Mouse (Mus musculus) limb, embryonic 13.5 days (tissue): Measurements from ENCODE around the gene Sox5. TPM values are rescaled to one million over a fixed set of nuclear protein-coding genes. Genes with fewer than 3 reads are reported as not detected.

Experiments used
- ATAC-seq: fragments of 200-750 bp; cut with Nextera tagmentation; 2 replicates; pipeline ENCODE4 v1.8.0; 2017; ENCODE audit warnings: low read depth, moderate number of reproducible peaks, moderate TSS enrichment; ENCODE audit not compliant: low FRiP score
- H3K27ac ChIP-seq: fragments of 300-500 bp; sonication (generic); 2 replicates; pipeline ENCODE4 v1.5.1; 2015; ENCODE audit warnings: inconsistent platforms, mild to moderate bottlenecking, moderate library complexity
- H3K27me3 ChIP-seq: fragments of 300-500 bp; sonication (generic); 2 replicates; pipeline ENCODE4 v1.6.1; 2015; ENCODE audit warnings: mild to moderate bottlenecking, inconsistent platforms
- H3K36me3 ChIP-seq: fragments of 300-500 bp; sonication (generic); 2 replicates; pipeline ENCODE4 v1.6.1; 2015; ENCODE audit warnings: inconsistent platforms, mild to moderate bottlenecking, moderate library complexity
- H3K4me1 ChIP-seq: fragments of 300-500 bp; sonication (generic); 2 replicates; pipeline ENCODE4 v1.6.1; 2015; ENCODE audit warnings: inconsistent platforms
- H3K4me2 ChIP-seq: fragments of 300-500 bp; sonication (generic); replicated peaks from 2 replicates; pipeline ENCODE4 v1.6.1; 2015; ENCODE audit warnings: inconsistent platforms, mild to moderate bottlenecking, moderate library complexity
- H3K4me3 ChIP-seq: fragments of 300-500 bp; sonication (generic); 2 replicates; pipeline ENCODE4 v1.5.1; 2015; ENCODE audit warnings: moderate library complexity, mild to moderate bottlenecking, inconsistent platforms
- H3K9ac ChIP-seq: fragments of 300-500 bp; sonication (generic); 2 replicates; pipeline ENCODE4 v1.6.1; 2015; ENCODE audit warnings: mild to moderate bottlenecking, inconsistent platforms
- H3K9me3 ChIP-seq: fragments of 300-500 bp; sonication (generic); 2 replicates; pipeline ENCODE4 v1.6.1; 2016; ENCODE audit warnings: inconsistent platforms
- WGBS: fragments of 180-500 bp; shearing (Covaris S2); methylation state at CpG from one replicate; pipeline ENCODE4 v1.1.7; 2015; 5-methylcytosine and 5-hydroxymethylcytosine counted together
- polyA plus RNA-seq: library from polyadenylated mRNA; unstranded; fragments of >200 nt; fragmentation: Nextera tagmentation; extraction: Ambion mirVana; gene quantifications from 2 replicates; pipeline ENCODE4 v1.2.1, GENCODE M21; 2015

Gene Sox5
- polyA plus RNA-seq, 1 experiment from 2014 or later = 89.0 TPM

DNA sequence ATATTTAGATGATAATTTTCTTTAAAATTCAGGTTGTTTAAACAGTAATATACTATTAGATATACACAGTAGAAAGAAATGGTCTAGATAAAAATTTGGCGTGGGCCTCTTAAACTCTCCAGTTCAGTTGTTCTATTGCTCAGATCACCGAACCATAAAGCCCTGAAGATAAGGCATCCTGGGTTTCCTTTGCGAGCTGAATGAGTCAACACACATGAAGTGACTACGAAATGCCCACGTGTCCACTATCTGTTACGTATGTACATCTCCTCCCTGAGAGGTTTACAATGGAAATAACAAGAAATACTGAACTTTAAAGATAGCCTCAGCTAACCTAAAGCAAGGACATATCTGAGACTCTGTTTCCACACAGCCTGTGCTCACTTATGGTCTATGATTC, 296.2 kb downstream of the Sox5 start:
- Histone ChIP-seq H3K9ac (no peak overlapping the region), H3K27ac (no peak overlapping the region), H3K4me2 (no peak overlapping the region), H3K27me3 (no peaks in the 10 kb centered on the region), H3K4me3 (no peak overlapping the region), H3K36me3 (no peaks in the 10 kb centered on the region), H3K4me1 (peaks cover 5% of the 10 kb centered on the region; the same call in 1 of the 2 replicates), H3K9me3 (peaks cover 23% of the 10 kb centered on the region)
- no peak for ATAC-seq
- WGBS = 90% methylated on average over 6 of the region's 6 CpGs

DNA sequence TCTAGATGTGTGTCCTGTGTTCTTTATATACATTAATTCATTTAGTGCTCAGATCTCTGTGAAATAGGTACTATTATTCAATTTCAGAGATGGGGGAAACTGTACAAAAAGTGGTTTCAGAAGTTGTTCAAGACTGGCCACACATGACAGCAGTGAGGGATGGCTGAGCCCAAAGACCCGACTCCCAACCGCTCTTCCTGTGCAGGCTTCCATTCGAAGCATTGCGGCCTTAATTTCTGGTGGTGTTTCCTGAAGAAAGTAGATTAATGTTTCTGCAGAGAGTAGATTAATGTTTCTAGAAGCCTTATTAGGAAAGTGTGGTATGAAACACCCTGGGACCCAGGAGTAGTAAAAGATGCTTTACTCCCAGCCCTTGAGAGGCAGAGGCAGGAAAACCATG, 298.6 kb downstream of the Sox5 start:
- peaks cover 9% of the 10 kb centered on the region; the same call in 1 of the 2 replicates for H3K4me1 ChIP-seq
- WGBS = 88% methylated on average over 4 of the region's 4 CpGs
- no peak overlapping the region for H3K9ac ChIP-seq
- H3K36me3 ChIP-seq = no peaks in the 10 kb centered on the region
- H3K4me3 ChIP-seq = no peak overlapping the region
- no peak for ATAC-seq
- no peaks in the 10 kb centered on the region for H3K27me3 ChIP-seq
- no peak overlapping the region for H3K4me2 ChIP-seq
- no peak overlapping the region for H3K27ac ChIP-seq
- peaks cover 18% of the 10 kb centered on the region for H3K9me3 ChIP-seq

- H3K4me3 ChIP-seq = no peak overlapping the region
- no peak overlapping the region for H3K4me2 ChIP-seq
- 0 out of 2 replicates have a peak, but pooled peaks cover 3% of the 10 kb centered on the region for H3K9me3 ChIP-seq
- WGBS = 17% methylated on average over 5 of the region's 5 CpGs
- H3K36me3 ChIP-seq = no peaks in the 10 kb centered on the region
- no peak for ATAC-seq
- peaks cover 16% of the 10 kb centered on the region for H3K4me1 ChIP-seq
- no peaks in the 10 kb centered on the region for H3K27me3 ChIP-seq
- no peak overlapping the region for H3K27ac ChIP-seq
- H3K9ac ChIP-seq = no peak overlapping the region
Measured at GRCm38 (mm10) chr6:144480648-144481528, 300.9 kb downstream of the Sox5 start.

DNA sequence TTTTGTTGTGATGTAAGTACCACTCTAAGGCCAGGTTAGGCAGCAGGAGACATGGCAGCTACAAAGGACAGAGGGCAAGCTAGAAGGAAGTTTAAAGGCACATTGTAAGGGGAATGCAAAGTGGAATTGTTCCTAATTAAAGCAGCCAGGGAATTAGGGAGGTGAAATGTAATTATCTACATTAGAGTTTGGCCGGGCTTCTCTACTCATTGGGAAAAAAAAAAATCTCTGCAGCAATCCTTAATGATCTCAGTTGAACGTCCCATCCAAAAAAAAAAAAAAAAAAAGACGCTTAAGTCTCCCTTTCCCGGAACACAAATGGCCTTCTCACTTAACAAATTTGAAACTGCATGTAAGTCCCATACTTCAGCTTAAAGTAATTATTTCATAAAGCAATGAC, 301.9 kb downstream of the Sox5 start:
- Histone ChIP-seq H3K27me3 (no peaks in the 10 kb centered on the region), H3K36me3 (no peaks in the 10 kb centered on the region), H3K9ac (no peak overlapping the region), H3K4me2 (no peak overlapping the region), H3K9me3 (0 out of 2 replicates have a peak, but pooled peaks cover 3% of the 10 kb centered on the region), H3K4me3 (no peak overlapping the region), H3K27ac (no peak overlapping the region), H3K4me1 (peaks cover 16% of the 10 kb centered on the region)
- ATAC-seq = no peak
- WGBS = 37% methylated on average over 4 of the region's 4 CpGs

- H3K4me3 ChIP-seq = no peak overlapping the region
- H3K4me2 ChIP-seq = no peak overlapping the region
- WGBS = 58% methylated on average over 16 of the region's 16 CpGs
- H3K27ac ChIP-seq = no peak overlapping the region
- H3K9me3 ChIP-seq = 0 out of 2 replicates have a peak, but pooled peaks cover 3% of the 10 kb centered on the region
- H3K27me3 ChIP-seq = no peaks in the 10 kb centered on the region
- peaks cover 16% of the 10 kb centered on the region for H3K4me1 ChIP-seq
- no peak overlapping the region for H3K9ac ChIP-seq
- no peaks in the 10 kb centered on the region for H3K36me3 ChIP-seq
- no peak for ATAC-seq
Measured at GRCm38 (mm10) chr6:144477287-144478064, 304.3 kb downstream of the Sox5 start.

GRCm38 (mm10) chr6:144473437-144473836, 308.3 kb downstream of the Sox5 start:
- no peak overlapping the region for H3K4me3 ChIP-seq
- 78% methylated on average over 7 of the region's 7 CpGs for WGBS
- no peaks in the 10 kb centered on the region for H3K36me3 ChIP-seq
- no peak overlapping the region for H3K27ac ChIP-seq
- H3K4me1 ChIP-seq = peaks cover 7% of the 10 kb centered on the region; the same call in 1 of the 2 replicates
- no peak overlapping the region for H3K9ac ChIP-seq
- no peaks in the 10 kb centered on the region for H3K27me3 ChIP-seq
- 0 out of 2 replicates have a peak, but pooled peaks cover 3% of the 10 kb centered on the region for H3K9me3 ChIP-seq
- no peak overlapping the region for H3K4me2 ChIP-seq
- ATAC-seq = no peak

- Histone ChIP-seq H3K4me2 (no peak overlapping the region), H3K36me3 (no peaks in the 10 kb centered on the region), H3K4me1 (peaks cover 2% of the 10 kb centered on the region; the same call in 1 of the 2 replicates), H3K9ac (no peak overlapping the region), H3K4me3 (no peak overlapping the region), H3K9me3 (0 out of 2 replicates have a peak, but pooled peaks cover 3% of the 10 kb centered on the region), H3K27ac (no peak overlapping the region), H3K27me3 (no peaks in the 10 kb centered on the region)
- 60% methylated on average over 14 of the region's 14 CpGs for WGBS
- ATAC-seq = no peak
Measured at GRCm38 (mm10) chr6:144472089-144472900, 309.5 kb downstream of the Sox5 start.

- WGBS = 45% methylated on average over 15 of the region's 15 CpGs
- Histone ChIP-seq H3K4me1 (peaks cover 32% of the 10 kb centered on the region), H3K36me3 (no peaks in the 10 kb centered on the region), H3K9ac (no peak overlapping the region), H3K4me2 (no peak overlapping the region), H3K27ac (no peak overlapping the region), H3K9me3 (no peaks in the 10 kb centered on the region), H3K27me3 (no peaks in the 10 kb centered on the region), H3K4me3 (no peak overlapping the region)
- ATAC-seq = no peak
Measured at GRCm38 (mm10) chr6:144466711-144467110, 315.1 kb downstream of the Sox5 start.

DNA sequence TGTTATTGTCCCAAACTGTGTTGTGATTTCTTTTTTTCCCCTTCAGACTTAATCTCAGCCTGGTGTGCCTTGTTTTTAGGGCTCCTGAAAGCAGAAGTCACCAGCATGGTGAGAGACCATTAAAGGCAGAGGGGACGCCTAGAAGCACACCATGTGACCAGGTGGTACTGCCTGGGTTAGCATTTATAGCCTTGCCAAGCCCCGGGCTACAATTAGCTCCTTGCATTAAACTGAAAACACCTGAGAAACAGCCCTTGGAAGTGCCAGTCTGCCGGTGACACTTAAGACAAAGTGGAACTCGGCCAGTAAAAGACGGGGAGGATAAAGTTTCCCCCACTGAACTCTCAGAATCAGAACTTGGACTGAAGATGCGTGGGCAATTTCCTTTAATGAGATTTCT, 318.1 kb downstream of the Sox5 start:
- ATAC-seq = 0 out of 2 replicates have a peak, but pooled peaks have one; percentile 36
- 0 out of 2 replicates have a peak overlapping the region, but pooled peaks have one; percentile 14 for H3K4me2 ChIP-seq
- no peak overlapping the region for H3K4me3 ChIP-seq
- H3K27ac ChIP-seq = no peak overlapping the region
- no peaks in the 10 kb centered on the region for H3K27me3 ChIP-seq
- H3K36me3 ChIP-seq = no peaks in the 10 kb centered on the region
- WGBS = 16% methylated on average over 6 of the region's 6 CpGs
- peaks cover 35% of the 10 kb centered on the region for H3K4me1 ChIP-seq
- no peaks in the 10 kb centered on the region for H3K9me3 ChIP-seq
- H3K9ac ChIP-seq = no peak overlapping the region

DNA sequence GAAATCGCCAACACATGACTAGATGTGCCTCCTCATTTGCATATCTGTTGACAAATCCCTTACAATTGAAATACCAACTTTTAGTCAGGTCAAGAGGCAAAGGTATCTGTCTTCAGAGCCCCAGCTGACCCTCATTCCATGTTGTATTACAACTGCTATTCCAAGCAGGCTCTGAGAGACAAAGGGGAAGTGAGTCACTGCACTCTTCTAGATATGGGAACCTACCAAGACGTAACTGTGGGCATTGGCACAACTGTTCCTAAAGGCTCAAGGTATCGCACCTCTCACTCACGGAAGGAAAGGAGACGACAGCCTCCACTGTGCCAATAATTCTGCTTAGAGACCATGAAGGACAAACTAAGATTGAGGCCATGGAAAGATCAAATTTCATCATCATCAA, 318.5 kb downstream of the Sox5 start:
- H3K27me3 ChIP-seq = no peaks in the 10 kb centered on the region
- 60% methylated on average over 5 of the region's 5 CpGs for WGBS

DNA sequence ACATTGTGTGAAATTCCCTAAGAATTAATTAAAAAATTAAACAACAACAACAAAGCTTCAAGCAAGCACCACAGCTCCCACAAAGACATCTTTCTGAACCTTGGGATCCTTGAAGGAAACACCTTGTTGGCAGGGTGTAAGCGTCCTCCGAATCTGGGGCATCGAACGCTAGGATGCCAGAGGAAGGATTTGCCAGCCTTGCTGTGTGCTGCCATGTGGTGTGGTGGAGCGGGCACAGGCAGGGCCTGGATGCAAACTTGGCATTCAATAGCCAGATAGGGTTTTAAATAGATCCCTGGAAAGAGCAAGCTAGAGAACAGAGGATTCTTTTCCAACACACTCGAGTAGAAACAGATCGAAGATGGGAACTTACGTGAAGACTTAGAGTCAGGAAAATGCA, 322.3 kb downstream of the Sox5 start:
- H3K9ac ChIP-seq = no peak overlapping the region
- H3K36me3 ChIP-seq = no peaks in the 10 kb centered on the region
- H3K4me3 ChIP-seq = no peak overlapping the region
- H3K27me3 ChIP-seq = no peaks in the 10 kb centered on the region
- no peak overlapping the region for H3K27ac ChIP-seq
- WGBS = 92% methylated on average over 8 of the region's 8 CpGs
- no peak for ATAC-seq
- no peak overlapping the region for H3K4me2 ChIP-seq
- H3K4me1 ChIP-seq = peaks cover 23% of the 10 kb centered on the region
- no peaks in the 10 kb centered on the region for H3K9me3 ChIP-seq

More for the DNA sequence above, 318.5 kb downstream of the Sox5 start:
- no peak overlapping the region for H3K9ac ChIP-seq
- no peak overlapping the region for H3K4me3 ChIP-seq
- no peaks in the 10 kb centered on the region for H3K9me3 ChIP-seq
- no peaks in the 10 kb centered on the region for H3K36me3 ChIP-seq
- no peak for ATAC-seq
- peaks cover 35% of the 10 kb centered on the region for H3K4me1 ChIP-seq
- 0 out of 2 replicates have a peak overlapping the region, but pooled peaks have one; percentile 14 for H3K4me2 ChIP-seq
- no peak overlapping the region for H3K27ac ChIP-seq
